Mouse (Mus musculus): ENCODE measurements around the gene Nlgn1. TPM values are rescaled to one million over a fixed set of nuclear protein-coding genes. Genes with fewer than 3 reads are reported as not detected.

The Nlgn1 gene
- 13.4 and 13.9 TPM in 2 replicates for polyA plus RNA-seq (2015; fragmentation: Nextera tagmentation; extraction: Ambion mirVana)

- H3K27me3 ChIP-seq = peaks cover 13% of the 10 kb centered on the region; the same call in 1 of the 2 replicates
- H3K36me3 ChIP-seq (ENCODE audit: poor library complexity, severe bottlenecking) = no peaks in the 10 kb centered on the region
- no peaks in the 10 kb centered on the region for H3K9me3 ChIP-seq (replicated peaks)
- H3K4me2 ChIP-seq = peak within 1 kb of the TSS; percentile 94
- peak within 1 kb of the TSS; percentile 77 for H3K9ac ChIP-seq
- 2% methylated on average over 14 of the region's 14 CpGs for WGBS
- H3K27ac ChIP-seq = peak within 1 kb of the TSS; percentile 75
- peak within 1 kb of the TSS; percentile 70 for H3K4me3 ChIP-seq
- H3K4me1 ChIP-seq = peaks cover 12% of the 10 kb centered on the region
- no peak for ATAC-seq
Observed at GRCm38 (mm10) chr3:26332400-26333238, at the start of gene Nlgn1. Nlgn1 (minus strand) TSS chr3:26332460.

- Histone ChIP-seq H3K27ac (no peak overlapping the region), H3K4me3 (no peak overlapping the region), H3K4me1 (no peaks in the 10 kb centered on the region), H3K36me3 (ENCODE audit: poor library complexity, severe bottlenecking) (no peaks in the 10 kb centered on the region), H3K27me3 (no peaks in the 10 kb centered on the region), H3K9ac (no peak overlapping the region), H3K9me3 (replicated peaks) (no peaks in the 10 kb centered on the region), H3K4me2 (no peak overlapping the region)
- ATAC-seq = no peak
- 75% methylated on average over 2 of the region's 2 CpGs for WGBS
Observed at GRCm38 (mm10) chr3:26378272-26378671, 46.0 kb upstream of the Nlgn1 start.

GRCm38 (mm10) chr3:26355082-26355481 is 22.8 kb upstream of the Nlgn1 start:
- no peaks in the 10 kb centered on the region for H3K36me3 ChIP-seq (ENCODE audit: poor library complexity, severe bottlenecking)
- 80% methylated on average over 5 of the region's 5 CpGs for WGBS
- no peaks in the 10 kb centered on the region for H3K27me3 ChIP-seq
- H3K4me2 ChIP-seq = no peak overlapping the region
- H3K27ac ChIP-seq = no peak overlapping the region
- no peak overlapping the region for H3K4me3 ChIP-seq
- no peaks in the 10 kb centered on the region for H3K4me1 ChIP-seq
- H3K9me3 ChIP-seq (replicated peaks) = no peaks in the 10 kb centered on the region
- no peak for ATAC-seq
- H3K9ac ChIP-seq = no peak overlapping the region

- Histone ChIP-seq H3K27me3 (no peaks in the 10 kb centered on the region), H3K4me1 (no peaks in the 10 kb centered on the region), H3K4me3 (no peak overlapping the region), H3K4me2 (no peak overlapping the region), H3K27ac (no peak overlapping the region), H3K9ac (no peak overlapping the region), H3K36me3 (ENCODE audit: poor library complexity, severe bottlenecking) (no peaks in the 10 kb centered on the region), H3K9me3 (replicated peaks) (no peaks in the 10 kb centered on the region)
- ATAC-seq = no peak
- WGBS = 80% methylated on average over 5 of the region's 5 CpGs
Observed at GRCm38 (mm10) chr3:26354483-26355030, 22.3 kb upstream of the Nlgn1 start.

- Histone ChIP-seq H3K9ac (no peak overlapping the region), H3K4me2 (no peak overlapping the region), H3K4me3 (no peak overlapping the region), H3K27me3 (peaks cover 10% of the 10 kb centered on the region; the same call in 1 of the 2 replicates), H3K9me3 (replicated peaks) (no peaks in the 10 kb centered on the region), H3K27ac (no peak overlapping the region), H3K4me1 (peaks cover 10% of the 10 kb centered on the region), H3K36me3 (ENCODE audit: poor library complexity, severe bottlenecking) (no peaks in the 10 kb centered on the region)
- no peak for ATAC-seq
- 62% methylated on average over 2 of the region's 2 CpGs for WGBS
Observed at GRCm38 (mm10) chr3:26337495-26337894, 5.2 kb upstream of the Nlgn1 start.

- H3K36me3 ChIP-seq (ENCODE audit: poor library complexity, severe bottlenecking) = no peaks in the 10 kb centered on the region
- peak; percentile 57 for ATAC-seq
- peak overlapping the region; percentile 69 for H3K9ac ChIP-seq
- no peaks in the 10 kb centered on the region for H3K9me3 ChIP-seq (replicated peaks)
- H3K4me3 ChIP-seq = peak overlapping the region; percentile 70
- no peak overlapping the region for H3K27ac ChIP-seq
- 0% methylated on average over 36 of the region's 41 CpGs for WGBS
- H3K27me3 ChIP-seq = peaks cover 13% of the 10 kb centered on the region; the same call in 1 of the 2 replicates
- peaks cover 12% of the 10 kb centered on the region for H3K4me1 ChIP-seq
- H3K4me2 ChIP-seq = peak overlapping the region; percentile 94
Observed at GRCm38 (mm10) chr3:26333239-26333811, 1.1 kb upstream of the Nlgn1 start.

GRCm38 (mm10) chr3:26331177-26332061 is 841 bp downstream of the Nlgn1 start:
- Histone ChIP-seq H3K27me3 (peaks cover 13% of the 10 kb centered on the region; the same call in 1 of the 2 replicates), H3K9me3 (replicated peaks) (no peaks in the 10 kb centered on the region), H3K27ac (peak overlapping the region; percentile 75), H3K4me3 (peak overlapping the region; percentile 70), H3K9ac (peak overlapping the region; percentile 77), H3K36me3 (ENCODE audit: poor library complexity, severe bottlenecking) (no peaks in the 10 kb centered on the region), H3K4me2 (peak overlapping the region; percentile 94), H3K4me1 (peaks cover 12% of the 10 kb centered on the region)
- ATAC-seq = peak; percentile 78
- under 1% methylated on average over 59 of the region's 60 CpGs for WGBS

- peak overlapping the region; percentile 70 for H3K4me3 ChIP-seq
- H3K4me1 ChIP-seq = peaks cover 12% of the 10 kb centered on the region
- ATAC-seq = peak; percentile 37
- peak overlapping the region; percentile 77 for H3K9ac ChIP-seq
- 7% methylated on average over 9 of the region's 9 CpGs for WGBS
- H3K4me2 ChIP-seq = peak overlapping the region; percentile 94
- H3K36me3 ChIP-seq (ENCODE audit: poor library complexity, severe bottlenecking) = no peaks in the 10 kb centered on the region
- H3K9me3 ChIP-seq (replicated peaks) = no peaks in the 10 kb centered on the region
- peaks cover 13% of the 10 kb centered on the region; the same call in 1 of the 2 replicates for H3K27me3 ChIP-seq
- peak overlapping the region; percentile 75; the same call in 1 of the 2 replicates for H3K27ac ChIP-seq
Observed at GRCm38 (mm10) chr3:26330863-26331176, 1.4 kb downstream of the Nlgn1 start.

GRCm38 (mm10) chr3:26330019-26330418 is 2.2 kb downstream of the Nlgn1 start:
- Histone ChIP-seq H3K27ac (no peak overlapping the region), H3K27me3 (peaks cover 13% of the 10 kb centered on the region; the same call in 1 of the 2 replicates), H3K4me1 (peaks cover 12% of the 10 kb centered on the region), H3K4me2 (peak overlapping the region; percentile 36), H3K4me3 (peak overlapping the region; percentile 12), H3K36me3 (ENCODE audit: poor library complexity, severe bottlenecking) (no peaks in the 10 kb centered on the region), H3K9ac (no peak overlapping the region), H3K9me3 (replicated peaks) (no peaks in the 10 kb centered on the region)
- no peak for ATAC-seq
- WGBS = 82% methylated on average over 4 of the region's 4 CpGs

- Histone ChIP-seq H3K9me3 (replicated peaks) (no peaks in the 10 kb centered on the region), H3K4me3 (no peak overlapping the region), H3K4me1 (no peaks in the 10 kb centered on the region), H3K36me3 (ENCODE audit: poor library complexity, severe bottlenecking) (no peaks in the 10 kb centered on the region), H3K4me2 (no peak overlapping the region), H3K27me3 (no peaks in the 10 kb centered on the region), H3K9ac (no peak overlapping the region), H3K27ac (no peak overlapping the region)
- WGBS = 81% methylated on average over 1 of the region's 1 CpGs
- peak; percentile 71 for ATAC-seq
Observed at GRCm38 (mm10) chr3:26324510-26324909, 7.8 kb downstream of the Nlgn1 start.

- H3K9ac ChIP-seq = no peak overlapping the region
- 0 out of 2 replicates have a peak, but pooled peaks cover 5% of the 10 kb centered on the region for H3K4me1 ChIP-seq
- H3K4me2 ChIP-seq = no peak overlapping the region
- no peaks in the 10 kb centered on the region for H3K27me3 ChIP-seq
- 65% methylated on average over 2 of the region's 2 CpGs for WGBS
- no peak overlapping the region for H3K27ac ChIP-seq
- no peak overlapping the region for H3K4me3 ChIP-seq
- no peaks in the 10 kb centered on the region for H3K9me3 ChIP-seq (replicated peaks)
- no peak for ATAC-seq
- no peaks in the 10 kb centered on the region for H3K36me3 ChIP-seq (ENCODE audit: poor library complexity, severe bottlenecking)
Observed at GRCm38 (mm10) chr3:26317397-26317796, 14.9 kb downstream of the Nlgn1 start.
